Mouse (Mus musculus): Measurements from ENCODE around the gene Il27. TPM values are rescaled to one million over a fixed set of nuclear protein-coding genes. Genes with fewer than 3 reads are reported as not detected.
A peak's percentile ranks its signal among the peaks of the same experiment; 100 is the strongest.
"Not testable (repeated sequence)": the region's sequence is repeated elsewhere in the genome, so short reads cannot be mapped to it uniquely, and the experiment has no call there.

Gene Il27
- not detected in 2 replicates for polyA plus RNA-seq (2015; fragmentation: Nextera tagmentation; extraction: Ambion mirVana)

- no peak for ATAC-seq
- H3K9ac ChIP-seq (ENCODE audit: low read depth, low read length) = no peak within 1 kb of the TSS
- H3K4me2 ChIP-seq (ENCODE audit: low read depth, low read length) = no peak within 1 kb of the TSS
- H3K36me3 ChIP-seq (ENCODE audit: control insufficient read depth, insufficient read depth, low read length) = no peaks in the 10 kb centered on the region
- H3K27me3 ChIP-seq (replicated peaks; ENCODE audit: control insufficient read depth, insufficient read depth, low read length) = no peaks in the 10 kb centered on the region
- 85% methylated on average over 11 of the region's 11 CpGs for WGBS
- no peak within 1 kb of the TSS for H3K4me3 ChIP-seq (ENCODE audit: low read length)
- H3K4me1 ChIP-seq (ENCODE audit: control insufficient read depth, insufficient read depth, low read length) = no peaks in the 10 kb centered on the region
- H3K9me3 ChIP-seq (ENCODE audit: control insufficient read depth, low read length) = no peaks in the 10 kb centered on the region
- no peak within 1 kb of the TSS for H3K27ac ChIP-seq (ENCODE audit: low read length)
Measured at GRCm38 (mm10) chr7:126594862-126595561, at the start of gene Il27. Gene Il27 (minus strand): TSS chr7:126594941.

GRCm38 (mm10) chr7:126644345-126644744 lies 49.6 kb upstream of the Il27 start:
- no peaks in the 10 kb centered on the region for H3K4me1 ChIP-seq (ENCODE audit: control insufficient read depth, insufficient read depth, low read length)
- ATAC-seq = no peak
- H3K9me3 ChIP-seq (ENCODE audit: control insufficient read depth, low read length) = no peaks in the 10 kb centered on the region
- H3K36me3 ChIP-seq (ENCODE audit: control insufficient read depth, insufficient read depth, low read length) = no peaks in the 10 kb centered on the region
- H3K9ac ChIP-seq (ENCODE audit: low read depth, low read length) = no peak overlapping the region
- no peak overlapping the region for H3K4me2 ChIP-seq (ENCODE audit: low read depth, low read length)
- 72% methylated on average over 3 of the region's 3 CpGs for WGBS
- no peaks in the 10 kb centered on the region for H3K27me3 ChIP-seq (replicated peaks; ENCODE audit: control insufficient read depth, insufficient read depth, low read length)
- H3K4me3 ChIP-seq (ENCODE audit: low read length) = no peak overlapping the region
- H3K27ac ChIP-seq (ENCODE audit: low read length) = no peak overlapping the region

GRCm38 (mm10) chr7:126643244-126643617 lies 48.5 kb upstream of the Il27 start:
- 60% methylated on average over 3 of the region's 3 CpGs for WGBS

GRCm38 (mm10) chr7:126642545-126643243 lies 48.0 kb upstream of the Il27 start:
- Histone ChIP-seq H3K4me3 (ENCODE audit: low read length) (no peak overlapping the region), H3K9ac (ENCODE audit: low read depth, low read length) (no peak overlapping the region), H3K4me2 (ENCODE audit: low read depth, low read length) (no peak overlapping the region), H3K4me1 (ENCODE audit: control insufficient read depth, insufficient read depth, low read length) (no peaks in the 10 kb centered on the region), H3K27ac (ENCODE audit: low read length) (no peak overlapping the region), H3K9me3 (ENCODE audit: control insufficient read depth, low read length) (no peaks in the 10 kb centered on the region), H3K36me3 (ENCODE audit: control insufficient read depth, insufficient read depth, low read length) (no peaks in the 10 kb centered on the region), H3K27me3 (replicated peaks; ENCODE audit: control insufficient read depth, insufficient read depth, low read length) (no peaks in the 10 kb centered on the region)
- 73% methylated on average over 5 of the region's 5 CpGs for WGBS
- no peak for ATAC-seq

More at GRCm38 (mm10) chr7:126643244-126643617, 48.5 kb upstream of the Il27 start:
- H3K9ac ChIP-seq (ENCODE audit: low read depth, low read length); H3K27me3 ChIP-seq (replicated peaks; ENCODE audit: control insufficient read depth, insufficient read depth, low read length); H3K9me3 ChIP-seq (ENCODE audit: control insufficient read depth, low read length); H3K4me1 ChIP-seq (ENCODE audit: control insufficient read depth, insufficient read depth, low read length); H3K4me2 ChIP-seq (ENCODE audit: low read depth, low read length); H3K36me3 ChIP-seq (ENCODE audit: control insufficient read depth, insufficient read depth, low read length); H3K27ac ChIP-seq (ENCODE audit: low read length); H3K4me3 ChIP-seq (ENCODE audit: low read length): not testable (repeated sequence)
- ATAC-seq = 0 out of 2 replicates have a peak, but pooled peaks have one; percentile 21

- Histone ChIP-seq H3K9ac (ENCODE audit: low read depth, low read length) (no peak overlapping the region), H3K4me2 (ENCODE audit: low read depth, low read length) (no peak overlapping the region), H3K4me3 (ENCODE audit: low read length) (no peak overlapping the region), H3K27ac (ENCODE audit: low read length) (0 out of 2 replicates have a peak overlapping the region, but pooled peaks have one; percentile 5), H3K36me3 (ENCODE audit: control insufficient read depth, insufficient read depth, low read length) (no peaks in the 10 kb centered on the region), H3K4me1 (ENCODE audit: control insufficient read depth, insufficient read depth, low read length) (0 out of 2 replicates have a peak, but pooled peaks cover 9% of the 10 kb centered on the region), H3K27me3 (replicated peaks; ENCODE audit: control insufficient read depth, insufficient read depth, low read length) (no peaks in the 10 kb centered on the region), H3K9me3 (ENCODE audit: control insufficient read depth, low read length) (no peaks in the 10 kb centered on the region)
- ATAC-seq = peak; percentile 78
- 9% methylated on average over 4 of the region's 4 CpGs for WGBS
Measured at GRCm38 (mm10) chr7:126636733-126637520, 42.2 kb upstream of the Il27 start.

GRCm38 (mm10) chr7:126635375-126635774 lies 40.6 kb upstream of the Il27 start:
- Histone ChIP-seq H3K27me3 (replicated peaks; ENCODE audit: control insufficient read depth, insufficient read depth, low read length) (no peaks in the 10 kb centered on the region), H3K27ac (ENCODE audit: low read length) (no peak overlapping the region), H3K9me3 (ENCODE audit: control insufficient read depth, low read length) (no peaks in the 10 kb centered on the region), H3K4me2 (ENCODE audit: low read depth, low read length) (no peak overlapping the region), H3K4me3 (ENCODE audit: low read length) (no peak overlapping the region), H3K4me1 (ENCODE audit: control insufficient read depth, insufficient read depth, low read length) (0 out of 2 replicates have a peak, but pooled peaks cover 9% of the 10 kb centered on the region), H3K36me3 (ENCODE audit: control insufficient read depth, insufficient read depth, low read length) (no peaks in the 10 kb centered on the region), H3K9ac (ENCODE audit: low read depth, low read length) (no peak overlapping the region)
- no peak for ATAC-seq

- H3K27me3 ChIP-seq (replicated peaks; ENCODE audit: control insufficient read depth, insufficient read depth, low read length) = no peaks in the 10 kb centered on the region
- 77% methylated on average over 2 of the region's 2 CpGs for WGBS
- no peak overlapping the region for H3K27ac ChIP-seq (ENCODE audit: low read length)
- no peak overlapping the region for H3K4me2 ChIP-seq (ENCODE audit: low read depth, low read length)
- no peaks in the 10 kb centered on the region for H3K36me3 ChIP-seq (ENCODE audit: control insufficient read depth, insufficient read depth, low read length)
- H3K9me3 ChIP-seq (ENCODE audit: control insufficient read depth, low read length) = no peaks in the 10 kb centered on the region
- no peak for ATAC-seq
- H3K4me3 ChIP-seq (ENCODE audit: low read length) = no peak overlapping the region
- H3K4me1 ChIP-seq (ENCODE audit: control insufficient read depth, insufficient read depth, low read length) = 0 out of 2 replicates have a peak, but pooled peaks cover 9% of the 10 kb centered on the region
- H3K9ac ChIP-seq (ENCODE audit: low read depth, low read length) = no peak overlapping the region
Measured at GRCm38 (mm10) chr7:126632478-126632877, 37.7 kb upstream of the Il27 start.

GRCm38 (mm10) chr7:126630824-126631518 lies 36.2 kb upstream of the Il27 start, which contains the start of gene Nupr1:
Gene Nupr1 (minus strand): TSS chr7:126630861.
- peak within 1 kb of the TSS; percentile 50 for H3K27ac ChIP-seq (ENCODE audit: low read length)
- no peaks in the 10 kb centered on the region for H3K9me3 ChIP-seq (ENCODE audit: control insufficient read depth, low read length)
- no peak within 1 kb of the TSS for H3K4me2 ChIP-seq (ENCODE audit: low read depth, low read length)
- H3K36me3 ChIP-seq (ENCODE audit: control insufficient read depth, insufficient read depth, low read length) = no peaks in the 10 kb centered on the region
- no peak within 1 kb of the TSS for H3K4me3 ChIP-seq (ENCODE audit: low read length)
- no peak within 1 kb of the TSS for H3K9ac ChIP-seq (ENCODE audit: low read depth, low read length)
- H3K4me1 ChIP-seq (ENCODE audit: control insufficient read depth, insufficient read depth, low read length) = peaks cover 10% of the 10 kb centered on the region; the same call in 1 of the 2 replicates
- no peaks in the 10 kb centered on the region for H3K27me3 ChIP-seq (replicated peaks; ENCODE audit: control insufficient read depth, insufficient read depth, low read length)
- 77% methylated on average over 4 of the region's 4 CpGs for WGBS
- peak; percentile 59 for ATAC-seq

Measured in intestine, embryonic 16.5 days (tissue).